Mouse (Mus musculus): ENCODE measurements at regions not wholly inside any gene's neighbourhood (a gene's known extent, or its start where the extent isn't known, plus 50 kb on each side); places are given as distances from the start of the nearest gene placed in this dataset.

DNA sequence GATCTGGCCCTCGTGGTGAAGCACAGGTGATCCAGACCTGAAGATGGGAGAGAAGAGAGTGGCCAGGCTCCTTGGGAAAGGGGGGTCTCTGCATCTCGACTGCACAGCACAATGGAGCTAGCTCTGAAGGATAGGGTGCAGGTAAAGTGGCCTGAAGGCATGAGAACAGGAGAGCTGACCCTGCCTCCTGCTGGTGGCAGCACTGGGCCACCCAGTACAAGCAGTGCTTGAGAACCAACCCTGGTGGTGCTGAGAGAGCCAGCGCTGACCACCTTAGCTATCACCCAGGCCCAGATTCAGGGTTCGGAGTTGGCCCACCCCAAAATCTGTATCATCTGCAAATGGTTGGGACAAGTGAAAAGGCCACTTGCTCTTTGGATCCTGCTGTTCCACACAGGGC lies 66.2 kb downstream of the A730009L09Rik start:
- DNase-seq: peak; percentile 30

- peak; percentile 54 for DNase-seq
These were observed 68.4 kb downstream of the A730009L09Rik start for GRCm38 (mm10) chr16:84583323-84583722.

- peak; percentile 61 for DNase-seq
These were observed 68.9 kb downstream of the A730009L09Rik start for GRCm38 (mm10) chr16:84583773-84584229.

DNA sequence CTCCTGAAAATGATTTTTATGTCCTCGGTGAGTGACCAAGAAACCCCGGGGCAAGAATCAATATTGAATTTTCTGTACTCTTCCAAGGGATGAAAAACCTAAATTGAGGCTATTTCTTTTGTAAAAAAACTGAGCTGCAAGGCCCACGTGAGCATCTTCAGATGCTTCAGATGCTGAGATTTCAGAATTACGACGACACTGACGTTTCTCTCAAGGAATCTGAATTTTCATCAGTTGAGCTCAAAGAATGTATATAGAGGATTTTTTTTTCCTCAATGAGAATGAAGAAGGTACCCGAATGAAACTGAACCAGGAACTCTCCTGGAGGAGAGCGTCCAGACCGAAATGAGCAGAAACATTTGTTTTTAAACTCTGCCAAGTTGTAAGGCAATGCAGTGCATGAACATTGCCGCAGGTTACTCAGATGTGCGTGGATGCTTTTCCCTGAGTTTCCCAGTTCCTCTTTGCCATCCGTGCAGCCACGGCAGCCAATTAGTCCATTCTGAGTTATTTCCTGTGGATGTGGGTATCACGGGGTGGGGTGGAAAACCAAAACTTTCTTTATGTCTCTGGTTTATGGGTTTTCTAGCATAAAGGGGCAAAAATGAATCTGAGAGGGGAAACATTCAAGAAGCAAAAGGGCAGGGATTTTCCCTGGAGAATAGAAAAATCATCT lies 69.9 kb downstream of the A730009L09Rik start:
- DNase-seq: peak; percentile 20

DNA sequence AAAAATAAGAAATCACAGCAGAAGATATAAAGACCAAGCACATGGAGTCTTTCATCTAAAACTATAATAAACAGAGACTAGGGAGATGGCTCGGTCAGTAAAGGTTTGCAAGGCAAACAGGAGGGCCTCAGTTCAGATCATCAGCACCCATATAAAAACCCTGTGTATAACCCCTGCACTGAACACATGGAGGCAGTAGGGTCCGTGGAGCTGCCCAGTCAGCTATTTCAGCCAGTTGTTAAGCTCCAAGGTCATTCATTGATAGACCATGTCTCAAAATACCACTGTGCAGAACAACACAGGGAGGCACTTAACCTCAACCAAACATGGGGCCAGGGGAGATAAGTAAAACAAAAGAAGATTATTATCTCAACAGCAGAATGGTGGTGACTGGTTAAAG lies 78.1 kb downstream of the A730009L09Rik start:
- DNase-seq: no peak

- no peak for DNase-seq
These were observed 88.0 kb downstream of the A730009L09Rik start for GRCm38 (mm10) chr16:84602969-84603368.

GRCm38 (mm10) chr16:84603465-84604205 lies 88.7 kb downstream of the A730009L09Rik start:
- no peak for DNase-seq

DNA sequence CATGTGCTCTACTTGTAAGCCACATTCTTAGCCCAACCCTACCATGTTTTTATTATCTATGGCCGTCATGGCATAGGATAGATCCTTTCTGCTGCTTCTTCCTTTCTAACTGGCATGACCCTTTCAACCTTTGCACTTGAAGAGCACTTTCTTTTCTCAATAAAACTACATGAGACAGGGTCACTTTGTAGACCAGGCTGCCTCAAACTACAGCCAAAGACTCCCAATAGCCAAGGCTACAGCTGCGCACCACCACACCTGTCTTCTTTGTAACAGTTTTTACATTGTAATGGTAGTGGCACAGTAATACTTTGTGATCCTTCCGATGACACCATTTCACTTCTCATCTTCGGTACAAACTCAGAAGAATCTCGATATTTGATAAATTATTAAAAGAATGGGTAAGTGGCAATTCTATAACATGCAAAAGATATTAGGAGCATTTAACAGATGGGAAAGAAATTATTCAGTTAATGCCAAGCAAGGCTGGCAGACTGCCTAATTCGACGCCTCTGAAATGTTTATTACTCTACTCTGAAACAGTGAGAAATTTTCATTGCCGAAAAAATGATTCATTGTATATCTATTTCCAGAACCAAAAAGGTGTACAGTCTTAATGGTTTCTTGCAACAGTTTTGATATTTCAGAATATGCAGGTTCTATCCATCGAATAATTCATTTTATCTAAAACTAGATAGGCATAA lies 89.5 kb downstream of the A730009L09Rik start:
- DNase-seq: no peak

DNA sequence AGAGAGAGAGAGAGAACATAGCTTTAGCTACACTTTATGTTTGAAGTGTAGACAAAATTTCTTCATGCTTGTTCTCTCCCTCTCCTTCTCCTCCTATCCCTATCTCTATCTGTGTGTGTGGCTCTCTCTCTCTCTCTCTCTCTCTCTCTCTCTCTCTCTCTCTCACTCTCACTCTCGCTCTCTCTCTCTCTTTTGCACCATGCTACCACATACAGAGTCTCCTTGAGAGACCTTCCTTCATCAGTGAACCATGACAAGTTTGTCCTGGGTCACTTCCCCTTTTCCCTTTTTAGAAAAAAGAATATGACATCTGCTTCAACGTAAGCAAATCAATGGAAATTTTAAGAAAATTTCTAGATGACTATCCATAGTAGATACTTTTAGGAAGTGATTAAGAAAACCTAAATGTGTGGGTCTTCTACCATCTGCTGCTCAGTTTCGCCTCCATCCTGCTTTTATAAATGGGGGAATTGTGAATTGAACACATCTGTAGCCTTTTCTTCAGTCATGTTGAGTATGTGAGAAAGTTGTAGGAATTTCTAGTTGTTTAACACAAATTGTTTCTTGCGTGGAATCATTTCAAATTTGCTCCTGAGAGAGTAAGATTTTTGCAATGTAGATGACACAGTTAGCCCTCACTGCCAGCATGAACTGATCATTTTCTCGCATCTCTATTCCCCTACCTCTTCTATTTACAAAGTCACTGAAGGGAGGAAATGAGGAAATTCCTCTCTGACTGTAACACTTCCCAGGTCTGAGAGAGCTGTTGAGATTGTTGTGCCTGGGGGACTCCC lies 91.3 kb downstream of the A730009L09Rik start:
- no peak for DNase-seq

GRCm38 (mm10) chr16:84606804-84607095 lies 91.8 kb downstream of the A730009L09Rik start:
- no peak for DNase-seq

- DNase-seq: no peak
These were observed 92.6 kb downstream of the A730009L09Rik start for GRCm38 (mm10) chr16:84607503-84607902.

GRCm38 (mm10) chr16:84615683-84616082 lies 100.8 kb downstream of the A730009L09Rik start:
- DNase-seq: no peak

GRCm38 (mm10) chr16:84616132-84616531 lies 101.2 kb downstream of the A730009L09Rik start:
- no peak for DNase-seq

GRCm38 (mm10) chr16:84618379-84618778 lies 103.5 kb downstream of the A730009L09Rik start:
- no peak for DNase-seq

DNA sequence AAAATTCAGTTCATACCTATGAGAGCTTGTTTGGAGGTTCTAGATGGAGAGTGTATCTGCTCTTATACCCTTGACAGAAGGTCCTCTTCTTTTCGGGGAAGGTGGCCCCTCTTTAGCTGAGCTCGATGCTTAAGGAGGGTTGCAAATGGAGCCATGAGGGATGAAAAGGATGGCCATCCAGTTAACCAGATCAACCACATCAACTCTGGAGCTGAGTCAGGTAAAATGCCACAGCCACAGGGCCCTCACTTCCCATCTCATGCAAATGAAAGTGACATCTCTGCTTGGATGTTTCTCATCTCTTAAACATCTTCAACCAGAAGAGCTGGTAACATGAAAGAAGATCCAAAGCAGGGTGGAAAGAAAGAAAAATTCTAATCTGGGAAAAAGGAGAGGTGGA lies 105.0 kb downstream of the A730009L09Rik start:
- no peak for DNase-seq

- no peak for DNase-seq
These were observed 105.9 kb downstream of the A730009L09Rik start for GRCm38 (mm10) chr16:84620861-84621260.

DNA sequence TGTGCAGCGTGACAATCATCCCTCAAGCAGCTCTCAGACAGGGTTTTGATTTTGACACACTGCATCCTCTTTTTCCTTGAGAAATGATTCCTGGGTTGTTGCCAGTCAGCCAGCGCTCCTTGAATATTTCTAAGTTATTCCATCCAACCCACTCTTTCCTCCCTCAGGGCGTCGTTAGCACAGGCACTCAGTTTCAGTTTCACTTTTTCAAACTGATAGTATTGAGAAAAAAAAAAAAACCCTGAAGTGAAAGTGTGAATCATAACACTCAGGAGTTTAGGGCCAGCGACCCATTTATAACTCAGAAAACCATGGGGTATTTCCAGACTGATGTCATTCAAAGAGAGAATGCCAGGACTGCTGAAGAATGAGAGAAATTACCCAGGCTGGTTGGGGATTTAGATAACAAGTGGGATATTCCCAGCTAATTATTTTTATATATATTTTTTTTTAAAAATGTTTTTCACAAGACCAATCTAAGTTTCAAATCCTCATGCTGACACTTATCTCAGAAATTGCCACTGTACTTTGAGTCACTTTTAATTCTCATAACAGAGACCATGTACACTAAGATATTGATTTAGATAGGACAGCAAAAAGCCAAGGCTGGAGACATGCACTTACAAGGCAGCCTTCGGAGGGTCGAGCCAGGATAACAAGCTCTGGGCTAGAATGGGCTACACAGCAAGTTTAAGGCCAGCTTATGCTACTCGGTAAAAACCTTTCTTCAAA lies 106.5 kb downstream of the A730009L09Rik start:
- DNase-seq: peak; percentile 28

GRCm38 (mm10) chr16:84623346-84624085 lies 108.6 kb downstream of the A730009L09Rik start:
- DNase-seq: no peak

DNA sequence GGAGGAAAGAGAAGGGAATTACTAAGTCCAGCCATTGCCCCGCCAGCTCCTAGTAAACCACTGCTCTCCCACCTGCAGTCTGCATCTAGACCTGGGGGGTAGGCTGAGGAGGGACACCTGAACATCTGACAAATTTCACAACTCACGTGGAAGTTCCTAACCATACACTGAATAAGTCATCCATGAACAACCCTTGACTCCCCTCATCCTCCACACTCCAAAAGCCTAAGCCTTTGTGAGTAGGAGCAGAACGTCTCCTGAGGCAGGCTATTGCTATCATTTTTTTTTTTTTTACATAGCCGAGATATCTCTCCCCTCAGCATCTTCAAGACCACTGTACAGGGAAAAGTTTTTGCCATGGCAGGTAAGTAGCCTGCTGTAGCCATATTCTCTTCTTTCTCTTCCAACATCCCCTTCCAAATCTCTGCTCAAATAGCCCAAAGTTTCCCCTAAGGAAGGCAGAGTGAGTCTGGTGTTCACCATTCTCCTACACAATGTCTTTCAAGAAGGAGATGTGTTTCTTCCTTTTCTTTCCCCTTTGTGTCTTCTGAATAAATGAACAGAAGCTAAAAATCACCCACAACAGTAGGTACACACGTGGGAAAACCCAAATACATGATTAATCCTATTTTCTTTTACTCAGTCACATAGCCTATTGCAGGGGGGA lies 109.7 kb downstream of the A730009L09Rik start:
- no peak for DNase-seq

DNA sequence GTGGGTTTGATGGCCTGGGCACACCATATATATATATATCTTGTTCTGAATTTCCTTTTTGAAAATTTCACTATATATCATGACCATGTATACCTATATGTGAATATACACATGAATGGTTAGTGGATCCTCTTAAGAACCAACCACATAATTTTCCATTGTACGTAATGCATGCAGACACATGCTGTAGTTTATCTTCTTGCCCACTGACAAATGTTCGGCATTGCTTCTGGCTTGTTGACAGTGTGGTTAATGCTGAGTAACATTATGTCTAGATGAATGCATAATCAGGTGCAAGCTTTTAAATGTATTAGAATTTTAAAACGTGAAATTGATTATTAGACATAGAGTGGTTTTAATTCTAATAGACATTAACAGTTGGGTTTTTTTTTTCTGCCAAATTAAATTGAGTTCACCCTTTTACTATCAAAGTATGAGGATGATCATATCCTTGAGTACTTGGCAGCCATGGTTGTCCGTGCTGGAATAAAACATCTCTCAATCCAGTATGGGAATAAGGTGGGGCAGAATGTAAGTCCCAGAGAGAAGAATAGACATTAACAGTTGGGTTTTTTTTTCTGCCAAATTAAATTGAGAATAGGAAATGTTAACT lies 110.3 kb downstream of the A730009L09Rik start:
- no peak for DNase-seq

DNA sequence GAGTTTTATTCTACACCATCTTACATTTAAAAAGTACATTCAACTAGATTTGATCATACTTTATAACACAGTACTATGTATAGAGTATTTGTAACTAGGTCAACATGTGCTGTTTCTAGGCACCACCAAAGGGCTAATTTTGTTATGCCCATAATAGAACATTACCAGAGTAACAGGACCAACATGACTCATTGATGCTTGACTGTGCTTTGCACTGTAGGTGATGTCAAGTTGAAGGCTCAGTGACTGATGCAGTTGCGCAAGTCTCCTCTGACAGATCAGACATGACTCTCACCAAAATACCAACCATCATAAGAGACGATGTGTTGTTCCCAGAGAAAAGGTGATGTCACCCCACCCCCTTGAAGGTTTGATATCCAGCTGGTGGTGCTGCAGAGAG lies 108.5 kb downstream of the Mrpl39 start:
- DNase-seq: no peak

Data from thymus, postnatal 25 days (tissue).